Mouse (Mus musculus): ENCODE measurements around the gene Rnf166.

The Rnf166 gene

DNA sequence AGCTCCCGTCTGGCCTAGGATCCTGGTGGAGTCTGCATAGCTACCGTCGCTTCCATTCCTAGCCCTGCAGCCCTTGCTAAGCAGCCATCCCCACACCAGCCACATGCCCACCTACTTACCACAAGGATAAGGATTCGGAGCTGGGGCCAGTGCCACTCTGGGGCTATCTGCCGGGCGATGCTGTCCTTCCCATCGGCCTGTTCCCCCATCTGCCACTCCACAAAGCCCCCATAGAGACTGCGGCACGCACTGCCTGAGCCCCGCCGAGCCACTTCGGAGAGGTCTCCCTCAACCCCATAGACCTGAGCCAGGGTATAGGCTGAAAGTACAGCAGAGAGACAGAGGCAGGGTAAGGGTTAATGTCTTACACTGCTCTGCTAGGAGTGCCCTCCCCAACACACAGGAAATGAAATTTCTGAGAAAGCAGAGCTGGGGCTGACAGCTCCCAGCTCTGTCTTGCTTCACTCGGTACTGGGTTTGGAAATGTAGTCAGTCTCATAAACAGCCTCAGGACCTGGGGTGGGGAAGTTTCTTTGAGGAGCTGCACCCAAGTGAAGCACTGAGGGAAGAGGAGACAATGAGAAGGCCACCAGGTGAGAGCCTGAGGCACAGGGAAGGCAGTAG lies 38.0 kb downstream of the Rnf166 start:
- DNase-seq: peak in 1 of 2 experiments; percentile 52

DNA sequence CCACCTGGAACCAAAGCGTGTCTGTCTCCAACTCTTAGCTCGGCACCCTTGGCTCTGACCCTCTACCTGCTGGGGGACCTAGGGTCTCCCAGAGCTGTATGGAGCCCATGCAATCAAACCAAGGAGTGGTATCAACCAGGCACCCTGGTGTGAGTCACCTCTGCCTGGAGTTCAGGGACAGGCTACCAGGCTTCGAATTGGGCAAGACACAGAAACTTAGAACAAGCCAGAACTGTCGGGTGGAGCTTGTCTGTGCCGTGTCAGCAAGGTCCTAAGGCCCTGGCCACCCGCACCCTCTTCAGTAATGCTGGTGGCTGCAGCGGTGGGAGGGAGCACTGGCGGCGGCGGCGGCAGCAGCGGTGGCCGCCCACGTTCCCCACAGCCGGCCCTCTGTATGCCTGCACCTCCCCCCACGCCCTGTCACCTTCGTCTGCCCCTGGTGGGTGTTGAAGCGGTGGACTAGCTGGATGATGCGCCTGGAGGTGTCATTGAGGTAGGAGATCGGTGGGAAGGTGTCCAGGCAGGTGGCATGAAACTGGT lies 39.2 kb downstream of the Rnf166 start:
- no peak for DNase-seq

DNA sequence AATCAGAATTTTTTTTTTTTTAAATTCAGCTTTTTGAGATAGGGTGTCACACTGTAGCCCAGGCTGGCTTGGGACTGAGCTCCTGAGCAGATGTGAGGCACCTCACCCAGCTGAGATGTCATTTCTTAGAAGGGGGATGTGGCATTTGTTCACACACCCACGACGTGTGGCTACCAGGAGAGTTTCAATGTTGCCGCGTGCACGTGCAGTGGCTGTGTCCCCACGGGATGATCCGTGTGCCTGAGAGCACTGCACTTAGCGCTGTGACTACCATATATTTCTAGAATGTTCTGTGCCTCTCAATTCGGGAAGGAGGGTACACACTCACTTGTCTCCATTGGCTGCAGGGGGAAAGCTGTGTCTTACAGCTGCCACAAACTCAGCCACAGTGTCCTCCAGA lies 39.7 kb downstream of the Rnf166 start:
- DNase-seq: no peak

DNA sequence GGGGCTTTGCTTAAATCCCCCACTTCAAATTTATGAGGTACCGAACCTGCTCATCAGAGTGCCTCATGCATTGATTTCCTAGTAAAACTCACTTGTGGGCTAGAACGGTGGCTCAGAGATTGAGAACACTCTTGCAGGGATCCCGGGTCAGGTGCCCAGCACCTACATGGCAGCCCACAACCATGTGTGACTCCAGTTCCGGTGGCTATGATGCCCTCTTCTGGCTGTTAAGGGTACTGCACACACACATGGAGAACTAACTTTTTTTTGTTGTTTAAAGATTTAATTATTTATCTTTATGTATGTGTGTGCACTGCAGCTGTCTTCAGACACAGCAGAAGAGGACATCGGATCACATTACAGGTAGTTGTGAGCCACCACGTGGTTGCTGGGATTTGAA lies 40.5 kb downstream of the Rnf166 start:
- DNase-seq: no peak

DNA sequence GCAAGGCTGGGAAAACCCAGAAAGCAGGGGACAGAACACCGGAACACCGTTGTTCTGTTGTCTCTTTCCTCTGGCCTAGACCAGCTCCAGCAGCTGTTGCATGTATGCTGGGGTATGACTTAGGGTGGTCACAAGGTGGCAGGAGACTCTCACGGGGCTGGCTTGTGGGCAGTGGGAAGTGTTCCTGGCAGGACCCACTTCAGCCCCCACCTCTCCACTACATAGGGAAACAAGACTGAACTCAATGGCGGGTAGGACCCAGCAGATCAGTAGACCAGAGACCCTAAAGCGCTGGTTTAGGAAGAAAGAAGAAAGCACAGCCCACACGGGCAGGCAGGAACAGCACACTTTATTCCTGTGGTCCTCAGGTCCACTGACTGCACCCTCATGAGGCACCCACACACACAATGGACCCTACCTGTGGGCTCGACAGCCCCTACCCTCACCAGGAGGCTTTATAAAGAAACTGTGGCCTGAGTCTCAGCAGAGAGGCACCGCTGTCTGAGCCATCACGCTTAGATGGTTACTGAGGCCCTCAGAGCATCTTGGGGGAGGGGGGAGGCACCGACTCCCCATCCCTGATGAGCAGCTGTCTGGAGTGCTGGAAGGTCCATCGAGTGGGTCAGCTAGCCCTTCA lies 42.5 kb downstream of the Rnf166 start:
- DNase-seq: no peak

DNA sequence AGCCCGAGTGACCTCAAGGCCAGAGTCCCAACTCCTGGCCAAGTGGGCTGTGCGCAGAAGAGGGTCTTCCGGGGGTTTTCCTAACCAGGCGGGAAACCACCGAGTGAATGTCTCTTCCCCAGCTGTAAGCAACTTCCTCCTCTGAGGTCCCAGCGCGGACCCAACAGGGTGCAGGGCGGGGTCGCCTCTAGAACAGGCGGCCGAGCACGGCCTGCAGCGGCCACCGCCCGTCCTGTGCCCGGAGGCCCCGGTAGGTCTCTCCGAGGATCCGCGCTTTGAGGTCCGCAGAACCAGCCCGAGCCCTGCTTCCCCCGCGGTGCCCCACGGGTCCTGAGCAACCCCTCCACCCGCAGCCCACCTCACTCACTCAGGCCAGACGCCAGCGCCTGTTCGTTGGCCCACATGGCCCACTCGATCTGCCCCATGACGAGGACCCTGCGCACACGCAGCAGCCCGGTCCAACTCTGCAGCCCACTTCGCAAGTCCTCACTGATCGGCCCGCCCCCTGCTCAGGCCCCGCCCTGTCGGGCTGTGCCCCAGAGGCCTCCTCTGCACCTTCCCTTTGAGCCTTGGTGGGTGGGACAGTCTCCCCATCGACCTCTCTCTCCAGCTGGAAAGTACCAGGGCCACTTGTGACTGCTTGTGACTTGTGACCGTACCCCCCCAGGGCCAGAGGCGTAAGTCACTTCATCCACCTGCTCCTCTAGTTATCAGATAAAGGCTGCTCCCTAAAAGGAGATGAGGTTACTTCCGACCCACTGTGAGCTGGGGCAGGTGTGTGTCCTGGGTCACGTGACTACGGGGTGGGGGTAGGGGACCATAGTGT lies 43.2 kb downstream of the Rnf166 start, which contains the start of gene Cyba:
TSS of gene Cyba (minus strand) at position 488 of the 826 bp plus-strand sequence.
- peak; percentile 90 to 94 for DNase-seq

DNA sequence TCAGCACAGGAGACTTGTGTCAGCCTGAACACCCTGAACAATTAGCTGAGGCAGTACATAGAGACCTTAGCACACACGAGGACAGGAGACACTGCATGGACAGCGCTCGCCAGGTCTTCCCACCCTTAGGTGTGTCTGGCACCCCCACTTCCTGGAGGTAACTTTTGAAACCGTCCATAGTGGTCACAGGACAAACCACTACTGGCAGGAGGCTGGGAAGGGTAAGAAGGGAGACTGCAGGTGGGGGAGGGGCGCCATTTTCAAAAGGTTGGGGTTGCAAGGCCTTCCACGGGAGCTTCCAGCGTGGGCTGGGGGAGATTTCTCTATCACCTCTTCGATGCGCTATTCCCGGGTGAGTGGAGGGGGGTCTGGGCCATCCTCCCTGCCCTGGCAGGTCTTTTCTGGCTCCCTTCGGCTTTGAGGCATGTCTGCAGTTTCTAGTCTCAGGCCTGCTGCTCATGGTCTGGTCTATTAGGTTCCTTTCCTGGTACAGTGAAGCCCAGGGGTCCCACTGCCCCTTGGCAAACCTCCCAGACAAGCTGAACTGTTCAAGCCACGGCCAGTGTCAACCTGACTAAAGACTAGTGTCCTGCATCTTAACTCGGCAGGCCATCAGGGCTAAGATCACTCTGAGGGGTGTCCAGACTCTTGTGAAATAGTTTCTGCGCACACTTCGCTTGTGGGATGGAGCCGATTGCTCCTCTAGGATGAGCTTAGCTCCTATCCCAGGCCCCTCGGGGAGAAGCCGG lies 44.0 kb downstream of the Rnf166 start:
- peak in 1 of 2 experiments; percentile 42 for DNase-seq

DNA sequence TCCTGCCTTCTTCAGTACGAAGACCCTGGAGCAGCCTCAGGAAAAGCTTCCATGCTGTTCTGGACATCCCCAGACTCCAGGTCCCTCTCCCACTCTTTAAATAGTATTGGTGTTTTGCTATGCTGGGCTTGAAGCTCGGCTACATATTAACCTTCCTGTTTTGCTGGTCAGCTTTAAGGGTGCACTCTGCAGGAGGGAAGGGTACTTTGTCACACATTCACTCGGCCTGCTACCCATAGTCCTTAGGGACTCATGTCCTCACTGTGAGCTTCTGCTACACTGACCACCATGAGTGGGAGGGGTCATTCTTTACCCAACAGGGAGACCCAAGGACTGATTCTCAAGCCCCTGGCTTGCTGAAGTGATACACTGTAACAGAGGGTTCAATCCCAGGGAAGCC lies 45.2 kb downstream of the Rnf166 start:
- no peak for DNase-seq

DNA sequence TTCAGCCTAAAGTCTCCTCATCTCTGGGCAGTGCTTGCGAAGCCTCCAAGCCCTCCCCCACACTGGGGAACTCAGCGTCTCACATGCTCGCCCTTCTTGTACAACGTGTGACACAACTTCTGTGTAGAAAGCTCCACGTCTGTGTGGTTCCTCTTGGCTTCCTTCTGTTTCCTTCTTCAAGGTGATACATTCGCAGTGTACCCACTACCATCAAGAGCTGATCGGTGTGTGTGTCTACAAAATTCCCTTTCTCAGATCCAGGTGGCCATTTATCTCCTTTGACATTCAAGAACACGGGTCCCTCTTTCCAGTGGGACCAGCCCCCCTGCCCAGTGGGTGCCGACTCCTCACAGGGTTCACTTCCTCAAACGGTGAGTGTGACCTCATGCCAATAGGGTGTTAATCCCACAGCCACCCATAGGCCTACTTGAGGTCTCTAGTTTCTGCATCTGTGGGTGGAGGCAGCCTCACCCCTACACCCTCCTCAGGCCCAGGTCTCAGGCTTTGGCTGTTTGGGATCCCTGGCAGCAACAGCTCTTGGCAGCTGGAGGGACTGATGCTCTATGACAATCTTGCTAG lies 45.7 kb downstream of the Rnf166 start:
- peak; percentile 56 to 63 for DNase-seq

DNA sequence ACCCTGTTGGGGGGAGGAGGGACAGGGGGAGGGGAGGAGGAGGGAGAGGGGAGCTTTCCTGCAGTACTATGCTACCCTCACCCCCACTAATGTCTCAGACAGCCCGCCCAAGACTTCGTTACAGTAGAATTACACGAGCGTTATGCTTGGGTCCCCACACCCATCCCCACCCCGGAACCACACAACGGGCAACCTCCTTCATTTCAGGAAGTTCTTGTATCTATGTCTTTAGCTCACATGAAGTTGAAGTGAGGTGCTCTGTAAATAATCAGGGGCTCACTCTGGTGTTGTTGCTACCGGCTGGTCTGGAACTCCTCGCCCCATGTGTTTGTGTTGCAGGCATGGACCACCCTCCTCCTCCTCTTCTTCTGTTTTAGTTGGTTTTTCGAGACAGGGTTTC lies 47.7 kb downstream of the Rnf166 start:
- DNase-seq: no peak

DNA sequence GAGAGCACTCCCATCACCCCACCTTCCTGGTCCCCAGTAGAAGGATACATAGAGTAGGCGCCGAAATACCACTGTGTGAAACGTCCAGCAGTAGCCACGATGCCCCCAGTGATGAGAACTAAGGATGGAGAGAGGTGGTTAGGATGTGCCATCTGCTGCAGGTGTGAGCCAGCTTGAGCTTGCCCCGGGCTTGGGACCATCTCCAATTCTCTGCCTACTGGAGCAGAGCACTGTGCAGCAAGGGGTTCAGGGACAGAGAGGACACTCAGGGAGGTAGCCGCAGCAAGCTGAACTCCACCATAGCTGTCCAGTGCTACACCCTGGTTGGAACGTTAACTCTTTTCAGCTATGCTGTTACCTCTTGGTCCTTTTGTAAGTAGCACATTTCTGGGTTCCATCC lies 48.3 kb downstream of the Rnf166 start:
- no peak for DNase-seq

DNA sequence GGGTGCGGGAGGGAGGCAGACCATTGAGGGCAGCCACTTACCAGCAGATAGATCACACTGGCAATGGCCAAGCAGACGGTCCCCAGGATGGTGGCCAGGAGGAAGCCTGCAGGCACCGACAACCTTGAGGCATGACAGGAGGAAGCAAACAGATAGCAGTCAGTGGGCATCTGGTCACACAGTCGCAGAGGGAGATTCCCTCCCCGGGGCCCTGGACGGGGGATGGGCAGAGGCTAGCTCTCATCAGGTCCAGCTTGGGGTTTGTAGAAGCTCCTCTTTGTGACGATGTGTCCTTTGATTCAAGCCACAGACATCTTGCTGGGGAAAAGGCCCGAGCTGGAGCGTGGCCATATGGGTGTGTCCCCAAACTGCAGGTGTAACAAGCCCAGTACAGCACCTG lies 49.7 kb downstream of the Rnf166 start:
- no peak for DNase-seq

DNA sequence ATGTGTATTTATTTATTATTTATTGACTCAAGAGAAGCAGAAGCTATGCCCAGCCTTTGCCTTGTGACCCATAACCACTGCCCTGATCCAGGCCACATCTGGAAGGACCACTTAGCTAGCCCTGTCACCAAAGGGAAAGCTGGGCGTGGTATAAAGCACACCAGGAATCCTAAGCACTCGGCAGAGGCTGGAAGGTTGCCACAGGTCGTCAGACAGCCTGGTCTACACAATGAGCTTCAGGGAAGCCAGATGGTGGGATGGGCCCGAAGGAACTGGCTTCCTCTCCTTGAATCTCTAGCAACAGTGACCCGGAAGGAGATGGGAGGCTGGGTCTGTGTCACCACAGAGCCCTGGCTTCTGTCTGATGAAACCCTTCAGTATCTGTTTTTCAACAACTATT lies 52.2 kb downstream of the Rnf166 start:
- DNase-seq: peak; percentile 57 to 77

DNA sequence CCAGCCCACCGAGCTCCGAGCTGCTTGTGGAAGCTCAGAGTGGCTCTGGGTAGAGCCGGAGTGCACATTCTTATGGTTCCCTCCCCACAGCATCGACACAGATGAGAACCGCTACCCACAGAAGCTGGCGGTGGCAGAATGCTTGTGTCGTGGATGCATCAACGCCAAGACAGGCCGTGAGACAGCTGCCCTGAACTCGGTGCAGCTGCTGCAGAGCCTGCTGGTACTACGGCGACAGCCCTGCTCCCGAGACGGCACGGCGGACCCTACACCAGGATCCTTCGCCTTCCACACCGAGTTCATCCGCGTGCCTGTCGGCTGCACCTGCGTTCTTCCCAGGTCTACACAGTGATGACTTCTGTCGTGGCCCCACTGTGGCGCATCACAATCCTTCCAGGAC lies 52.6 kb downstream of the Rnf166 start:
- no peak for DNase-seq

DNA sequence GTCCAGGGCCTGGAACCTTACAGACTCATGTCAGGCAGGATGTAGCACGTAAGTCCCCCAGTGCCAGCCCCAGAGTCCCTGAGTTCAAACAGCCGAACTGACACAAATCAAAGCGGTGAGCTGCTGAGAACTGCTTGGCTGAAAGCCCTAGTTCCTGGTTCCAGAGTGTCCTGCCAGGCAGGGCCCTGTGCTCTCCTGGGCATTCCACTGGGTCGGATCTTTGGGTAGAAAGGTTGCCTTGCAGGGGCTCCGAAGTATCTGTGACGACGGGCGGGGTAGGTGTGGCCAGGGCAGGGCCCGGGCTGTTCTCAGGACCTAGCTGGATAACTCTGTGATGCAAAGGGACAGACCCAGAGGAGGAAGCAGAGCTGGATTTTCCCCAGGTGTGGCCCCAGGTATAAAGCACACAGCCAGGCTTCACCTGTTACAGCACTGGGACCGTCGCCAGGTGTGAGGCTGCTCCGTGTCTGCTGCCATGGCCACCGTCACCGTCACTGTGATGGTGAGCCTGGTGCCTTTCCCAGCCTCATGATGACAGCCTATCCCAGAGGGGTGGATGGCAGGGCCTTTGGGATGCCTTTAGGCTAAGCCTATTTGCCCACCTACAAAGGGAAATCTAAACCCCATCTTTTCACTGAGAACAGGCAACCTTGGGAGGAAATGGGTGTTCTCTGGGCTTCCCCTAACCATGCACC lies 54.3 kb downstream of the Rnf166 start, which contains the start of gene Il17c:
TSS of gene Il17c (plus strand) at position 645 of the 695 bp plus-strand sequence.
- DNase-seq: peak in 1 of 2 experiments; percentile 20

DNA sequence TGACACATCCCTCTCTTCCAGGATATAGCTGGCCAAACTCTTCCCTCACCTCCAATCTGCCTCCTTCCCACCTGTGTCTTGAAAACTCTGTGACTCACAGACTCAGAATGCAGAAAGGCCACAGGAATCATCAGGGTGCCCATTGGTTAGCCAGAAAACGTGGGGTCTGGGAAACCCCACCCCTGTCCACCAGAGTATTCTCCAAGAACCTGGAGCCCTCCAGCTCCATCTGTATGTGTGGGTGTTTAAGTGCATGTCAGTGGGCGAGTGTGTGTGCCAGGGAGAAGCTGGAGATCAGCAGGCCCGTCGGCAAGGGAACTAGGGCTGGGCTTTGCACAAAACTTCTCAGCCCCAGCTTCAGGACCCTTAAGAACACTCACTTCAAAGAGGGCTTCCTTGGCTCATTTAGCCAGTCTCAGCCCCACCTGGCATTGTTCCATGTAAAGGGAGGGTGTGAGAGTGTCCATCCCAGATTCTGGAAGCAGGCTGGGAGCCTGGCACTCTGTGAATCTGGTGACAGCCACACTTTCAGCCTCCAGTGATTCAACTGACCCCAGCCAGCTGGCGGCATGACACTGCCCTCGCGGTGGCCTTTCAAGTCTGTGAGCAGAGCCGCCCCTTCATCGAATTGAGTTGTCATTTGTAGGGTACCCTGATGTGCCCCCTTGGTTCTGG lies 55.8 kb downstream of the Rnf166 start:
- peak; percentile 54 to 79 for DNase-seq
